Mouse (Mus musculus) adrenal gland, postnatal 36 days (tissue): ENCODE measurements at regions not wholly inside any gene's neighbourhood (a gene's known extent, or its start where the extent isn't known, plus 50 kb on each side); places are given as distances from the start of the nearest gene placed in this dataset.

Experiments used
- DNase-seq, 2 experiments: peaks; one replicate each; pipeline ENCODE4 v3.0.0; 2021; ENCODE audit warnings: mixed read lengths in 1 of 2

DNA sequence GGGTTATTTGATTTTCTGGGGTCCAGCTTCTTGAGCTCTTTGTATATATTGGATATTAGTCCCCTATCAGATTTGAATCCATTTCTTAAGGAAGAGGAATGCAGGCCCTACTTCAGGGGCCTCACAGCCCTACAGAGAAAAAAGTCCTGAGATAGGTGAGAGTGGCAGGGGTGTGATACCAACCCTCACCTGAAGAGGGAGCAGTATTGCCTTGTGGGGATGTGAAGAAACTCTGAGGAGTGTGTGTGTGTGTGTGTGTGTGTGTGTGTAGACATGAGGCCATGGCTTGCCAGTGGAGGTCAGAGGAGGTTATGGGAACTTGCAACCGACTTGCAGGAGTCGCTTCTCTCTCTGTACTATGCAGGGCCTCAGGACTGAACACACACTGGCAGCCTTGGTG lies 141.2 kb downstream of the Tex29 start:
- peak; percentile 10 to 42 for DNase-seq

DNA sequence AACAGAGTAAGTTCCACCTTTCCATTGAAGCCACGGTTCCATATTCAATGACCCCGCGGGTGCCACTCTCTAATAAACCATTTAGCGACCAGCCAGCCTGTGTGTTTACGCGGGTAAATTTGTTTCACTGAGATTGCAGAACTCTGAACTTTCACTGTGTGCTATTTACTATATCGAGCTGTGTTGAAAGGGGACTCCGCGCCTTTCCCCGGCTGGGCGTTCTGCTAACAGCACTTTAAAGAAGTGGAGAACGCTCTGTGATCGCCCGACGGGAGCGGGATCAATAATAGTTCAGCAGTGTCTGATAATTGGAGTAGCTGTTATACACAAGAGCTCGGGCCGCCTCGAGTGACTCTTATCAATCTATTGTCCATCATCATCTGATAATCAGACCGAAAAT lies 149.8 kb downstream of the Tex29 start:
- DNase-seq = no peak

DNA sequence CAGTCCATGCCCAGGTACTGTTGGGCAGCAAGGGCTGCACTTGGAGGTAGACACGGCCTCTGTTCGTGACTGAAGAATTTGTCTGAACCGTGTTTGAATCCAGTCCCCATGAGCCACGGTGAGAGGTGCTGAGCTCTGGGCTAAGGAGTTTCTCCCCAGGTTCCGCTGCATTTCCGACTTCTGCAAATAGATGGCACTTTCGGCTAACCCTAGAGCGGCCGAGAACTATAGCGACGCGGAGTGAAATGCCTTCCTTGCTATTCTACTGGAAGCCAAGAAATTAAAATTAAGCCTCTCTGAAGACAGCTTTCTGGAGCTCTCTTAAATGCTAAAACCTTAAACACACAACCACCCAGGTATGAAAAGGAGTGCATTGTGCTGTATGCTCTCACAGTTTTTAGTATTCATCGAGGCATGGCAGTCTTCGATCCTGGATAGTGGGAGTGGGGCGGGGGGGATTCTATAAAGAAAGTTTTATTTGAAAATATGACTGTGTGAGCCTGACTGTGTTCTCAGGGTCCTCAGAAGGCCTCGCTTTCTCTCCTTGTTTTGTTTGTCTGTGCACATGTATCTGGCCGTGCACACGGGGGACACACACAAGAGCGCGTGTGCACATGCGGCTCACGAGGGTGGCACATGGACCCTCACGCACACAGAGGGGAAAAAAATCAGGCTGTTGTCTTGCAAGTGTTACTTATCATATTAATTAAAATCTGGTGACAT lies 159.6 kb downstream of the Tex29 start:
- peak; percentile 69 to 73 for DNase-seq

DNA sequence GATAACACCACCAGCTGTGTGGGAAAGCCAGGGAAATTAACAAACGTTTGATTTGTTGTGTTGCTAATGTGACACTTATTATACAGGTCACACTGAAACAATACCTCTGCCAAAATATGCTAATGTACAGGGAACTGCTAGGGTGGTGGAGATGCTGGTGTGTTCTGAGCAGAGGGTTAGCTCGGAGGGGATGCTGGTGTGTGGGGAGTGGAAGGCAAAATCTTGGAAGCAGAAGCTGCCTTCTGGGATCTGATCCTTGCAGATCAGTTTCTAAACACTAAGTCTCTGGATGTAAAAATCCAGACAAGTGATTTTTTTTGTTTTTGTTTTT lies 160.2 kb downstream of the Tex29 start:
- DNase-seq = no peak

DNA sequence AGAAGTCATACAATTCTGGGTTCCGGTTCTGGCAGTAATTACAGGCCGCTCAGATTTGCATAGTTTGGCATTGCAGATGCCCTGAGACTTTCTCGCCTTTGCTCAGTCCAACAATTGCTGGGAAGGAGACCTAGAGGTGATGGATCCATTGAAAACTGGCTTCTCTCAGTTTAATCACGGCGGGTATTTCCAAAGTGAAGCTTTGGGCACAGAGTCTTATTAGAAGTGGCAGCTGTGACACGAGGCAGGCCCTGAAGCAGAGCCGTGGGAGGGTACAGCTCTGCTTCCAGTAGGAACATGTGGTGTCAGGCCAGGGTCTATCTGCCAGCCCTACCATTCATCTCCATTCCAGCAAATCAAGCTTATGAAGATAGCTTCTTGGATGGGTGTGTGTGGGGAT lies 164.0 kb downstream of the Tex29 start:
- no peak for DNase-seq

DNA sequence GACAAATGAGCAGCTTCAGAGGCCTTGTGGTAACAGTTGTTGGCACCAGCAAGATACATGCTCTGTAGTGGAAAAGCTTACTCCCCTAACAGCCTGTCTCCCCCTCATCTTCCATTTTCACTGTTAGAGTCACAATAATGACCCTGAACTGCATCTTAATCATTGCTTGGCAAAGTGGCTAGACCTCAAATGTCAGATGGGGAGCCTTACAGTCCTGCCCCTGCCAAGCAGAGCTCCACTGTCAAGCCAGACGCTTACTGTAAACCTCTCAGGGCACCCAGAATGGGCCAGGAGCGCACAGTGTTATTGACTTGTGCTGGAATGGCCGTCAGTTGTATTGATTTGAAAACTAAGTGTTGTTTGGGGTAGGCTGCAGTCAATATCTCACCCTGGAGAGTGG lies 172.5 kb downstream of the Tex29 start:
- DNase-seq = peak; percentile 24 to 33

DNA sequence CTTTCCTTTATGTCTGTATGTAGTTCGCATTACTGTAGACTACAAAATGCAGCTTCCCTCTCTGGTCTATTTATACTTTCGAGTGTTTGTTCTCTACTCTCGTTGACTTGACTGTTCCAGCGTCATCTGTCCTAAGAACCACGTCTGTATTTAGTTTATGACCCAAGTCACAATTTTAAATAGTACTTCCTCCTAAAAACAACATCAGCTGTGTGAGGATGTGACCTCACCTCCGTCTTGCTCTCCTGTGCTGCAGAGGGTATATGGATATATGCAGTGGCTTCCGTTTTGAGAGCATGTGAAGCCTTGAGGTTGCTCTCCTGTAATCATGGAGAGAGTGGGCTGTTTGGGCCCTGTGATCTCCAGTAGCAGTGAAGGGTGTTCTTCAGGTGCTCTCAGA lies 177.5 kb downstream of the Tex29 start:
- DNase-seq = no peak

DNA sequence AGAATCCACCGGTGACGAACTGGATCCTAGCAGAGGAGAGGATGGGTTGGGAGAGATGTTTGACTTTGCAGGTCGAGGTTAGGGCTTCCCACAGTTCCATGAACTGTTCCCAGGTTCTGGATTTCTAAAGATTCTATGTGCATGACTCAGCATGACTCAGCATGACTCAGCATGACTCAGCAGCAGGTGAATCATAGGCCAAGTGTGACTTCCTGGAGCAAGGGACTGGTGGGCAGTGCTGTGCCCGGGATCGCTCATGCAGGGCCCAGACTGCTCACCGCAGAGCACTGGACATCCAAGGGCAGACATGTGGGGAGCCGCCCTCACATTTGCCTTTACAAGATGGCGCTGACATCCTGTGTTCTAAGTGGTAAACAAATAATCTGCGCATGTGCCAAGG lies 179.0 kb downstream of the Tex29 start:
- peak; percentile 12 to 36 for DNase-seq

DNA sequence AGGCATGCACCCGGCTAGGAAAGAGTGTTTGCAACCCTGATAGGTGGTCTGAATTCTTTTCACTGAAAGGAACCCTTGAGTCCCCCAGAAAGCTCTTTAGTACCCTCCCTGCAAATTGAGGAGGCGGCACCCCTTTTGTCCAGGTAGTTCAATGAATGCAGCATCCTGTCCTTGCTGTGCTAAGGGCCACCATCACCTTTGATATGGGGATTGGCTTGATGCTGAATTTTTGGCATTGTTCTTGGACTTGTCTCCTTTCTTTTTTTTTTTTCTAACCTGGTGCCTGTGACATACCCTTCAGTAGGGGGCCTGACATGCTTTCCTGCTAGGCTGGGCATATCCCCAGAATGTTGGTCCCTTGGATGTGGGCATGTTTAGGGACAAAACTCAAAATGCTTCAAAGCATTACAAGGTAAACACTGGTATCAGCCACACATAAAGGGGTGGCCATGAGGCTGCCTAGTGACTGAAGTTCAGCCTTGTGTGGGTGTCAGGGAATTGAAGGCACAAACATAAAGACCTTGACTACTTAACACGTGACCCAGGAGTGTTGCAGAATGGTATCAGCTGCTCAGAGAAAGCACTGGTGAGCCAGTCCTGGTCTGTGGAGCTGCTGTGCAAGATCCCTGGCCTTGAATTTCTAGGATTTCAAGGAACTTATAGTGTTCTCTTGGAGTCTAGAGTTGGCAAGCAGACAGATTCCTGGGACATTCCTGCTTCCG lies 183.6 kb downstream of the Tex29 start:
- peak; percentile 20 to 39 for DNase-seq

DNA sequence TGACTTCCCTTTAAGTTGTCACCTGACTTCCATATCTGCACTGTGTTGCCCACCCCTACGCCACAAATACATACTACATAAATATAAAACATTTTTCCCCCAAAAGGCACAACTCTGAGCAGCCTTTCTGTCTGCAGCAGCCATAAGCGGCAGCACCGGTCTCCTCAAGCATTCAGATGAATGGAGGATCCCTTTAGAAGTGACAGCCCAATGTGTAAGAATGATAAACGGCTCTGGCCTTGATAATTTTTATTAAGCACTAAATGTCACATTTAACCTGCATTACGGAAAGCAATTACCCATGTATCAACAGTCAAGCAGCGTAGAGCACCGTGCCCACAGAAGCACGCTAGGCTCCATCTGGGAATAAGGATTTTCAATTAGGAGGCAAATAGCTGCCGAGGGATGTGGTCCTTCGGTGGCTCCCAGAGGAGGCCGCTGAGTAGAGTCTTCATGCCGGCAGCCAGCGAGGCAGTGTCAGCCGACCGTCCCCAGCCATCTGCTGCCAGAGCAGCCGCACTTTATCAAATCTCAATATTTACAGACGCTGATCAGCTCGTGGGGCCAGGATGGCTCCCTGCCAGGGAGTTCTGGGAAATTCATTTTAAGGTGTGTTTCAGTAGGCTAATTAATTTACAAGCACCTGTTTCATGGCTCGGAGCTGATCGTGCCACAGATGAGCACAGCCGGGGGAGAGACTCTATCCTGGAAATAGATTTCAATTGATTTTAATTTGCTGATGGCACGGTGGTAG lies 190.3 kb downstream of the Tex29 start:
- DNase-seq = no peak

DNA sequence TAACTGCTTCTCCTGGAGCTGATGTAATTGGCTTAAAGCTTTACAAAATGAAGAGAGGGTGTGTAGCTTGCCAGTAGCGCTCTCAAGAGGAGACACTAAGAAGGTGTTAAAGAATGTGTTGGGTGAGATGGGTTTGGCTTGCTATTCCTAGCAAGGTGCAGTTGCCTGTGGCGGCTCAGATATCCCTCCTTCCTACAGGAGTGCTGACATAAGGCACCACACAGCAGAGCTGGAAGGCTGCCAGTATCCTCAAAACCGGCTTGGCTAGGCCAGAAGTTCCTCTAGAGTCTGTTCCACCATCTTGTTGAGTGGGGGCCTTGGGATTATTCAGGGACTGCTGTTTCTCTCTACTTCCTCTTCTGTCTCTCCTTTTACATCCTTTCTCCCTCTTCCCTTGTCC lies 191.5 kb downstream of the Tex29 start:
- no peak for DNase-seq

DNA sequence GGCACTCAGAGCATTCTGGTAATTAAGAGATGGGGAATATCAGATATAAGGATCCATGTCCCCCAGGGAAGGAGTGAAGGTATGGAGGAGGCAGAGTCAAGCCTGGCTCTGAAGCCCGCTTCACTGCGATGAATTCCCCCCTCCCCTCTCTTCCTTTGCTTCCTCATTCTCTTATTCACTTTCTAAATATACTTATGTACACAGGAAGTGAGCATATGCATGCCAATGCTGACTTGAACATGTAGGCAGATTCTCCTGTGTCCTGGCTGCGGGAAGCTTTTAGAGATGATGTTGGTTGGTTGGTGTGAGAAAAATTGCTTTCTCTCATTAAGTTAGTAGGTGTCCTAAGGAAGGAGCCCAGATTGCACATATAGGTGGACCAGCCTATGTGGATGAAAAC lies 192.1 kb downstream of the Tex29 start:
- no peak for DNase-seq

DNA sequence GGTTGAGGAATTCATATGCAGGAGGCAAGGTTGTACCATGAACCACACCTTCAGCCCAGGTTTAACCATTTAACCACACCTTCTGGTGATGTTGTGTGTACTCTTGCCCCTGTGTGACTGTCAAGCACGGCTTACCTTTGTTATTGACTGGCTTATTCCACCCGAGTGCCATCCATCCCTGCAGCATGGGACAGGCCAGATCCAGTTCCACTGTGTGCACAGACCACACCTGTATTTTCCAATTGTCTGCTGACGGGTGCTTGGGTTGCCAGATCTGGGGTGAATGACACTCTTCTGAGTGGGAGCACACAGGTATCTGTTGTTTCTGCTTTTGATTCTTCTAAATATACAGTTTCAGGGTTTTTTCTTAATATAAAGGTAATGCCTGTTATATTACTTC lies 196.1 kb downstream of the Tex29 start:
- DNase-seq = no peak

DNA sequence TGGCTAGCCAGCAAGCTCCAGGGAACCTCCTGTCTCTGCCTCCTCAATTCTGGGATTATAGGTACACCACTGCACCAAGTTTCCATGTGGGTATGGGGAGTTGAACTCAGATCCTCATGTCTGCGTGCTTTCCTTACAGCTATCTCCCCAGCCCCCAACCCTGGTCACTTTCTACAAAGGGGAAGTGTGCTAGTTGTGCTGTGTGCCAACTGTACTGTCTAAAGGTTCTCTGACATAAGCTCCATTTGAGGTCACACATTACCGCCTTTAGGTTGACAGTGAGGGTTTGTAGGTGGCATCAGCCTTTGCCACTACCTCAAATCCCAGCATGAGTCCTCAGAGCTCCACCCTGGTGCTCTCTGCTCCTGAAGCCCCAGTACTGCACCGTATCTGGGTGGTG lies 200.7 kb downstream of the Tex29 start:
- DNase-seq = no peak

DNA sequence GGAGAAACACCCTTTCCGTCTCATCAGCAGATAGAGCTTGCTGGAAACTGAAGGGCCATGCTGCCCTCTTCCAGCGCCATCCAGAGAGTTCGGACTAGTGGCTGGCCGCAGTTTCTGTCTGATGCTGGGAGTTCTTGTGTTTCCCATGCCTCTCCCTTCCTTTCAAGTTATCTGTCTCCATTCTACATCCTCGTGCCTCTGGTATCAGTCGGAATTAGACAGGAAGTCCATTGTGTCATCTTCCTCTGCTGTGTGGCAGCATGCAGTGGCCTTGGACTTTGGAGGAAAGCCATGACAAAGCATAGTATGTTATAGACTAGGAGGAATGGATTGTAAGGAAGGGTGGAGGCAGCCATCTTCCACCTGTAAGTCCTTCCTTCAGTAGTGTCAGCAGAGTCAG lies 201.4 kb downstream of the Tex29 start:
- no peak for DNase-seq

DNA sequence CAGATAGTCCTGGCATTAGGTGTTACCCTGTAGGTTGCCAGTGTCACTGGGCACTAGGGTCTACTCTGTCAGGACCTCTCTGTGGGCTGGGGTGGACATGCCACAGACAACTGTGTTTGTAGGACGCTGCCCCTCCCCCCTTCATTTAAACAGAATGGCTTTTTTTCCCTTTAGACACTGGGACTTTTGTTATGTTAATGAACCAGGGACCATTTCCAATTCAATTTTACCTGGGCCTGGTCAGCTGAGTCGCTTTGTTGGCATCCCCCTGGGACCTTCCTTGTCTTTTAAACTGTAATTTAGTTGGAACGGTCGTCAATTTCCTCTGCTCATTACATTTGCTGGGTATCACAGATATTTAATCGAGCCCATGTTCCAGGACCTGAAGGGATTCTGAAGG lies 210.6 kb downstream of the Tex29 start:
- no peak for DNase-seq

DNA sequence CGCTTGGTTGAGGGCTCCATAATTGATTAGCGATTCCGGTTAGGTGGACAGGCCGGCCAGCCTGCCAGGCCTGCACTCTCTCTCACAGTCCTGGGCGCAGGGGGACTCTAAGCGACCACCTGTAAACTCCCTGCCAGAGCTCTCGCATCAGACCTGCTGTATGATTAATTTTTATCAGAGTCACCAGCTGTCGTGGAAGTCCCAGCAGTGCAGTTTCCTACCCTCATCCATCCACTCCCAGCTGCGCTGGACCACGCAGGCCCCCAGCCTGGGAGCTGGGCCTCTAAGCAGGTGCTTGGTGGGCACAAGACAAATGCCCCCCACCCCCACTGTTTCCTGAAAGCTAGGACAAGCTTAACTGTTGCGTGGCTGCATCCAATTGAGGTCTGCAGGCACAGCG lies 211.1 kb downstream of the Tex29 start:
- no peak for DNase-seq

DNA sequence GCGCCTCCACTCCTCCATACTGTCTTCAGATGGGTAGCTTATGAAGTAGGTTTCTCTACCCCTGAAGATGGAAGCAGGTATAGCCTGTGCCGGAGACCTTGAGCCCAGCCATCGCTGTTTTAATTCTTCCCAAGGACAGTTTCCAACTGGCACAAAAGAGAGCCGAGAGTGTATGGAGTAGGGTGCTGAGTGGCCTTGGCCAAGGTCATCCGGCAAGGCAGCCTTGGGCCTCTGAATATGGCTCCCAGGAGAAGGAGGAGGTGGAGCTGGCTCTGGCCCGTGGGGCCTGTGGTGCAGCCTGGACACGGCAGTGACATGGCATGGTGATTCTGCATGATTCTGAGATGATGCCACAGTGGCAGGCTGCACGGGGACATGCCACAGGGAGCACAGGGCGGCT lies 215.7 kb downstream of the Tex29 start:
- peak; percentile 66 to 70 for DNase-seq

DNA sequence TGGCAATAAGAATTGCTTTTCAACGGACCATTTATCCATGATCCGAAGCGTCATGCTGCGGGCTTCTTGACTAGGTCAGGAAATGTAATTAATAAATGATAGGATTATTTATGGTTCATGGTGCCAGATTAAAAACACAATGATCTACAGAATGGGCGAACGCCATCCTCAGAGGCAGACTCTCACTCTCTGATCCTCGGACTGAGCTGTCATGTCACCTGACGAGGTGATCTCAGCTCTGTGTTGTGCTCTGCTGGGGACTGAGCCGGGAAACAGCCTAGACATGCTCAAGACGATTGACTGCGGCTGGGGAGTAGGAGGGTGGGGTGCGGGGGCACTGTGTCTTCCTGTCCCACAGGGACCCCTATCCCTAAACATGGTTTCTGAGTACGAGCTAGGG lies 217.4 kb upstream of the A230072I06Rik start:
- DNase-seq = no peak

DNA sequence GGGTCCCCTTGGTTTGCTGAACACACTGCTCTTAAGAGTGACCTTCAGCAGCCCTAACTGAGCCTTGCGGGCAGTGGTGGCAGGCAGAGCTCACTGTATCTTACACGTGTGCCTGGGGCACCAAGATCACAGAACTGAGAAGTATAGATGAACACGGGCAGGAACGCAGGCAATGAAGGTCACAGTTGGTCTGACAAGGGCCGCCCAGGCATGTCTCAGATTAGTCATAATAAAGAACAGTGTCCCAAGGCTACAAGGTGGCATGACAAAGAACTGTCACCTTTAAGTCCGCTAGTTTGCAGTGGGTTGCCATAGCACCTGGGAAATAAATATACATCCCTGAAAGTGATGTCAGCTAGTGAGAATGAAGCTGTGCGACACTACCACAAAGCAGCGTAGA lies 215.9 kb upstream of the A230072I06Rik start:
- peak; percentile 24 to 37 for DNase-seq

DNA sequence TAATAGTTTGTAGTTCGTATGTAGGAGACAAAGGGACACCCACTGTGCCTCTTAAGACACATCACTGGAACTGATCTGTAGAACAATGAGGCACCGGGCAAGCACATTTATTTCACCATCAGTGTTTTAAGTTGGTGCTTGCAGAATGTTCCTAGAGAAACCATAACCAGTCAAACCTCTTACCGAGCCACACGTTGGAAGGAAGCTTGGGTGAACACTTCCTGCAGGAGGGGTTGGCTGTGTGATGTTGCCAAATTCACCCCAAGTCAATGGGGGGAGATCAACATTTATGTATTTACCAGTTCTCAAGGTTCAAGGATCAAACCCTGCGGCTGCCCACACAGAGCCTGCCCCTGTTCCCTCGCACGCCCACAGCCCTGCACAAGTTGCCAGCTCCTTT lies 214.0 kb upstream of the A230072I06Rik start:
- no peak for DNase-seq

DNA sequence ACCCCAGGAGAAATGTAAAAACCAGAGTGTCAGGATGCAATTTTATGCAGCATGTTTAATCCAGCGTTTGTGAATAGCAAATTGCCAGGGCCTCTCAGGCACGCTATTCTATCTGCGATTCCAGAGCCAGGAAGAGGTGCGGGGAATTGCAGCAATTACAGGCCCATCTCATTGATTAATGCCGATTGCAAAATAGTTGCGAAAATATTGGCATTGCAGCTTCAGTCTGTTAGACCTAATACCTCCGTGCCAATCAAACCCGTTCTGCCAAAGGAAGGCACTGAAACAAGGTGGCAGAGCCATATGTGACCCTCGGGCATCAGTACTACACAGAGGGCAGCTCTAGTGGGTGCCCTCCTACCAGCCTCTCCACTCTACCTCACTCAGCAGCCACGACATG lies 212.2 kb upstream of the A230072I06Rik start:
- DNase-seq = peak in 1 of 2 experiments; percentile 27

DNA sequence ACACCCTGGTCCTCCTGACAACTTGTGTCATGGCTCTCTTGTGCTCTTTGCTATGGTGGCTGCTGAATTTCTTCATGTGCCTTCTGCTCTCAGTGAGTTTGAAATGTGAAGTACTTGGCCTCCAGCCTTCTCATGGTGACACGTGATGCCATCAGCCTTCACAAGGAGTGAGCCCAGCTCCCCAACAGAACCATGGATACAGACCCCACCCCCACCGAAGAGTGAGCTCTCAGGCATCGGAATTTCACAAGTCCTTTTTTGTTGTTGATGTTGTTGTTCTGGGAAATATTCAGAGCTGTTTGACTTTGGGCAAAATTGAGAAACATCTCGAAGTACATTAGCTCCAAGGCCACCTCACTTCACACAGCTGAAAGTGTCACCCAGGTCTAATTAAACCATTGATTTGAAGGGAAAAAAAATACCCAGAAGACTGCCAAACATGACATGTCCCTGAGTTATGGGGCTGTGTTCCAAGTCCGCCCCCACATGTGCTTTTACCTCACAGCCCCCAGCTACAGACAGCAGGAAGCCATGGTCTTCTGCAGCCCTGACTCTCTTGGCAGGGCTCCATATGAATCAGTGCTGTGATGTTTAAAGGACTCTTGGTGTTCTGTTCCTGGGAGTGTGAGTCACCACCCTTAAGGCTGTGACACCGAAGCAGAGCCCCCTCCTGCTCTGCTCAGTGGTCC lies 205.2 kb upstream of the A230072I06Rik start:
- peak; percentile 76 to 86 for DNase-seq
